Mouse (Mus musculus) central nervous system, embryonic 18 days (tissue): Measurements from ENCODE around the gene Flad1. TPM values are rescaled to one million over a fixed set of nuclear protein-coding genes. Genes with fewer than 3 reads are reported as not detected.

Source experiments
- polyA plus RNA-seq: library from polyadenylated mRNA; depleted of rRNA; stranded (reverse); fragments of >200 nt; gene quantifications from 2 replicates; pipeline ENCODE4 v1.2.3, GENCODE M21; 2012; rRNA removed

Gene Flad1
- 40.6 and 41.9 TPM in 2 replicates for polyA plus RNA-seq

DNA sequence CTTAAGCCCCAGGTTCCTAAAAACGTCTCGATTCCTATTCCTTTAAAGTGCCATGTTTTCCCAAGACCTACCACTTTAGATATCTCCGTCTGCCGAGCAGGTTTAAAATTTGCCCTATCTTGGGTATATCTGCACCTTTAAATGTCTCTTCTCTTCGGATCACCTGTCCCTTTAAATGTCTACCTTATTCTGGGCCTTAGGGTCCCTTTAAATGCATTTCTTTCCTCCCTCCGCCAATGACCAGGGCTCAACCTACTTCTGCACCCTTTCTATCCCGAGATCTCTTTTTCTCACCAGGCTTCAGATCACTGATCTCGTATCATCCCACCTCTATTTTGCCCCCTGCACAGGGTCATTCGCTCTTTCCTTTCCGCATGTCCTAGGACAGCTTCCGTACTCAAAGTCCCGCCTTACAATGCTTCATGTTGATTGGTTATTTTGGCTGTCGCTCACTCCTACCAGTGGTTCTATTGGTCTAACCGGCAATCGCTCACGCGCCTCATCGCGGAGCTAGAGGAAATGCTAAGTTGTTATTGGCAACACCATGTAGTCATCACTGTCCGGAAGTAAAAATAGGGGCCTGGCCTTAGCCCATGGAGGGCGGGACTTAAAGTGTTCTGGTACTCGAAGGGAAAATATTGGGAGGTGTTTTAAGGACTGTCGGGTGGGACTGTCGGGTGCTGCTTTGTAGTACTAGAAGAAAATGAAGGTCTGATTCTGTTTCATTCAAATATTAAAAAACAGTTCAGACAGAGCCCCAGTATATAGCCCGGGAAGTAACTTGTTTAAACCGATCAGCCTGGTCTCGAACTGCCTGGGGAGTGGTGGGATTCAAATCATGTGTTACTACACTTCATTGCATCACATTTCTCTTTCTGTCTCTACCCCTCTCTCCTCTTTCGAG is at the start of gene Flad1:
TSS of gene Flad1 (minus strand) at position 381 of the 904 bp plus-strand sequence.

DNA sequence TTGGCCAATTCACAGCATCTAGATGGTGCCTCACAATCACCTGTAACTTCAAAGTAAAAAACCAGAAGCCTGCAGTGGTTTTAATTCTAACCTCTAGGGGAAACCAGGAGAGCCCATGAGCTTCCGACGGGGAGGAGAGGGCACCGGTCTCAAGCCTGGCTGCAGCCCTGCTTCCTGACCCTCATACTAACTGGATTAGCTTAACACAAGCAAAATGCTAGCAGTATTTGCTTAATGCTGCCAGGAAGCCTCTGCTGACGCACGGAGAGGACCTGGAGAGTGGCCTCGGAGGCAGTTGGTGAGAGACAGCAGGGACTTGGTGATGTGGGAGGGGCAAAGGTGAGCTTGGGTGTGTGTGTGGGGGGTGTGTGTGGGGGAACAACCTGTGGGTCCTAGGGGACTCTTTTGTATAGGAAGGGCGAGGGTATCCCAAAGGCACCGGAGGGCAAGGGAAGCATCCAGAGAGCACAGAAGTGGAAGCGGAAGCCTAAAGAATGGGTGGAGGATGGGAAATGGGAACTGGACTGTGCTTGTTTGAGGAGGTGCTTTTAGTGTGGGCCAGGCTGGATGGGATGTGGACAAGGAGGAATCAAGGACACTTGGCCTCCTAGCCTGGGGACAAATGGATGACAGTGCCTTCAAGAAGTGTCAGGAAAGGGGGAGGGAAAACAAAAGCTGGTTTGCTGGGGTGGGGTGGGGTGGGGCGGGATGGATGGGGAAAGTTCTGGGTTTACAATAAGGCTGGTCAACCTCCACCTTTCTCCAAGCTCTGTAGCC is 42.9 kb upstream of the Flad1 start, which contains the start of gene Pmvk:
TSS of gene Pmvk (plus strand) at position 141 of the 777 bp plus-strand sequence.

GRCm38 (mm10) chr3:89436176-89437113 is 24.8 kb upstream of the Flad1 start, which contains the start of gene Pbxip1:
Gene Pbxip1 (plus strand): TSS chr3:89436706.

DNA sequence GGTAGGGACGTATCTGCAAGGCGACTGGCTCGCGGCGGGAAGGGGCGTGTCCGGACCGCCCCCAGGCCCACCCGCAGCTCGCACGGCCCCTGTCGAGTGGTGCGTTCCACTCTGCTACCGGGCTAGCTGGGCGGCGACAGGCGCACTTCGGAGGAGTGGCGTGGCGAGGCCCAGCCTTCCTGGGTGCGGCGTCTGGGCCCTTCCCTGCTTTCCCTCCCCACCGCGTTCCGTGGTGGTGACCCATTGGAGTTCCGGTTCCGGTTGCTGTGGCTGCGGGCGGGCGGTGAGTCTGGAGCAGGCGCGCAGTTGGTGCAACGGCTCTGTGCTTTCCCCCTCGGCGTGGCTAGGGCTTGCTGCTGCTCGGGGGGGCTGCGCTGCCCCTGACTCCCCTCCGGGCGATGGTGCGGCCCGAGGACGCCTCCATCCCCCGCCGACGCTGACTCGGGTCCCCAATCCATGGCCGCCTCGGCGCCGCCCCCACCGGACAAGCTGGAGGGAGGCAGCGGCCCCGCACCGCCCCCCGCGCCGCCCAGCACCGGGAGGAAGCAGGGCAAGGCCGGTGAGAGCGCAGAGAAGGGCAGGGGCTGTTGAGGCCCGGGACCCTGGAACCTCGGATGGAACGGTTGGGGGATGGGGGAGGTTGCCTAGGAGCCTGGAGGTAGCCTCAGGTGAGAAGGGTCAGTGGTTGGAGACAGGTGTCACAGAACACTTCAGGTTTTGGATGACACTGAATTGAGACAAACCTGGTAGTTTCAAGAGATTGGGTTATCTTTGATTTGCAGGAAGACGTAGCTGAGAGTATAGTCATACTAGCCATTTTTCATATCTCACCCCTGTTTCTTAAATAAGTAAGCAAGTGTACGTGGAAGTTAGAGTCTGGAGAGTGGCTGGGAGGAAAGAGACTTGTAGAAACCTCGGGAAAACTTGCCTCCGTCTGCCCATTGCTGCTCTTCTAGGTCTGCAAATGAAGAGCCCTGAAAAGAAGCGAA is 18.8 kb upstream of the Flad1 start, which contains the start of gene Pygo2:
TSS of gene Pygo2 (plus strand) at position 44 of the 989 bp plus-strand sequence.

DNA sequence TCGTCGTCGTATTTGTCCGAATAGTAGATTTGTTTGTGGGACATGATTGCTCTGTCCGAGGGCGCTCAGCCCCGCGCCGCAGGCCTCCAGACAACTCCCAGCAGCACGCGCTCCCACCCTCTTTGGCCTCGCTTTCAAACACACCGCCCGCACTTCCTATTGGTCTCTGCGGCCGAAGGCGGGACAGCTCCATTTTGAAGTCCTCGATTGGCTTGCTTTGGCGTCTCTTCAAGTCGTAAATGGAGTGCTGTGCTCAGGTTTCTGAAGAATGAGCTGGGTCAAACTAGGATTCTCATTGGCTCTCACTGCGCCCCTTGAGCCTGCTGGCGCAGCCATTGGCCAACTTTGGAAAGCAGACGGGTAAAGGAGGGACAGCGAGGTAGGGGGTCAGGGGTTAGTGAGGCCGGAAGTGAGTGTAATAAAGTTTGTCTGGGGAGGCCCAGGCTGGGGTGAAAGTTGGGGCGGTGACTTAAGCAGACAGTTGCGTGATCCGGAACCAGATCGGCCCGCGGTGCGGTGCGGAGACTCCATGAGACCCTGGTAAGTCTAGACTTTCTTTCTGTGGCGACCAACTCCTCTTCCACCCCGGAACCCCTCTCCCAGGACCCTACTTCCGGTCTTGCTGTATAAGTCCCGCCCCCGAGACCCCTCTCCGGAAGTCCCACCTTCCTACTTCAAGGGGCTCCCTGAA is 6.6 kb upstream of the Flad1 start, which contains the start of the genes Cks1b and Shc1:
TSS of gene Cks1b (minus strand) at position 214 of the 691 bp plus-strand sequence.
TSS of gene Shc1 (plus strand) at position 274 of the 691 bp plus-strand sequence.

DNA sequence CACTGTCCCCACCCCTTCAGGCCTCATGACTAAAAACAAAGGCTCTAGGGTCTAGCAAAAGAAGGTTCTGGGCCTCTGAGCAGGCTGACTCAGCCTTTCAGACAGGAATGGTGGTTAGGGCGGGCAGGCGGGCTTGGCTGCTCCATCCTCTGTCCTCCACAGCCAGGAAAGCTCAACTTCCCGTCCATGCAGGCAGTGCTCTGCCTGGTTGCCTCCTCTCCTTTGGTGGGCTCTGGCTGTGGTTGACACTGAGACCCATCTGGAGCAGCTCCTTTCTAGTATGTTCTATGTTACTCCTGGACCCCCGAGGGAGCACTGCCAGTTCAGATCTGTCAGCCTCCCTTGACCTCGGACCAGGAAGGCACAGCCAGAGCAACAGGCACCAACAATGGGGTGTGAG is 9.0 kb downstream of the Flad1 start, which contains the start of gene Lenep:
TSS of gene Lenep (minus strand) at position 101 of the 400 bp plus-strand sequence.

DNA sequence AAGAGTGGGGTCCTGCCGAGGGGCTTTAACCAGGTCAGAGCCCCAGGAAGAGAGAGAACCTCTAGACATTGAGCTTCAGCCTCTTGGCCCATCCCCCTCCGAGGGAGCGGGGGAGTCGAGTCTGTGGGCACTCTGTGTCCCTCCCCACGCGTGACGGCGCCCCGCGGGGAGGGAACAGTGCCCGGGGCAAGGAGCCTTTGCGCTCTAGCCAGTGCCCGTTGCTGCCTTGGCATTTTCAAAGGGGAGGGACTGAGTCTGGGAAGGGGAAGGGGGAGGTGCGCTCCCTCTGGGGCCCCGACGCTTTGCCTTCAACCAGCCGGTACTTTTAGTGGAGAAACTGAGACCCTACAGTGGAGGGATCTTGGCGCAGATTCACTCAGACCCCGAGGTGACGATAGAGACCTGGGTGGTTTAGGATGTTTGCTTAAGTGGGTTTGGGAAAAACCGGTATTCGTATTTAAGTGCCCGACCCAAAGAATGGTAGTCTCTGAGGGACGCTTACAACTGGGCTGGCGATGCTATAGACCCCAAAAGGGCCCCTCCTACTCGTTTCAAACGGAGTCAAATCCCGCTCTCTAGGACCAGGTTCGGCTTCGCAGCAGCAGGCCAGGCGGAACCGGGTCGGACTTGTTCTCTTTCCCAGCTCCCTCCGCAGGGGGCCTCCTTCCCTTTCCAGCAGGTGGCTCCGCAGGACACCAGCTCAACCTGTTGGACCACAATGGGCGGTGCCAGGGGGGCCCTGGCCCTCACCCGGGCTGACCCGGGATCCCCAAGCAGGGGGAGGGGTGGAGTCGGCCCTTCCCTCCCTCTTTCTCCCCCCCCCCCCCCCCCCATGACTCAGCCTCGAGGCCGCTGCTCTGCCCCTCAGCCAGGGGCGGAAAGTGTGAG is 17.4 kb downstream of the Flad1 start, which contains the start of gene Zbtb7b:
TSS of gene Zbtb7b (minus strand) at position 771 of the 888 bp plus-strand sequence.

DNA sequence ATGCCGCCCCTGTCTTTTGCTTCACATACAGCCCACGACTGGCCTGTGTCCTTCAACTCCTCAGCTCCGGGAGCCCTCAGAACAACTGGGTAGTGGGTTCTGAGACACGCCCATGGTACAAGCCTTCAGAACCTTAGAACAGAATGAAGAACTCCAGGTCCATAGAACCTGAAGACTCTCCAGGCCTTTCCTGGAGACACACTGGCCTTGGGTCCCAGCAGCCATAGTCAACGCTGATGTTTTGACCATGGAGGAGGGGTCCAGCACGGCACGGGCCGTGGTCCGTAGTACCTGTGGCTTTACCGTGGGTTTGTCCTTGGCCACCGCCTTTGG is 46.6 kb downstream of the Flad1 start, which contains the start of gene Dcst1:
TSS of gene Dcst1 (minus strand) at position 101 of the 333 bp plus-strand sequence.

GRCm38 (mm10) chr3:89361675-89362074 is 50.0 kb downstream of the Flad1 start, which contains the start of gene Dcst2:
Gene Dcst2 (plus strand): TSS chr3:89361975.

Other genes with a start within 250 kb of the Flad1 start
- 79.8 and 84.1 TPM in 2 replicates for gene Clk2, start 247.1 kb downstream of the Flad1 start, polyA plus RNA-seq
- gene Scamp3, start 234.4 kb downstream of the Flad1 start, polyA plus RNA-seq = 116 and 120 TPM in 2 replicates
- gene Fam189b, start 228.7 kb downstream of the Flad1 start, polyA plus RNA-seq = 67.2 and 68.9 TPM in 2 replicates
- 49.4 and 52.2 TPM in 2 replicates for gene Gba, start 208.9 kb downstream of the Flad1 start, polyA plus RNA-seq
- 223 and 225 TPM in 2 replicates for gene Thbs3, start 196.7 kb downstream of the Flad1 start, polyA plus RNA-seq
- gene Mtx1, start 184.8 kb downstream of the Flad1 start, polyA plus RNA-seq = 145 and 148 TPM in 2 replicates
- gene Muc1, start 182.8 kb downstream of the Flad1 start, polyA plus RNA-seq = 4.5 and 5.8 TPM in 2 replicates
- gene Krtcap2, start 165.9 kb downstream of the Flad1 start, polyA plus RNA-seq = 101 TPM in 2 replicates
- gene Trim46, start 165.6 kb downstream of the Flad1 start, polyA plus RNA-seq = 113 and 137 TPM in 2 replicates
- 140 and 171 TPM in 2 replicates for gene Dpm3, start 152.5 kb downstream of the Flad1 start, polyA plus RNA-seq
- gene Slc50a1, start 141.3 kb downstream of the Flad1 start, polyA plus RNA-seq = 53.7 and 53.8 TPM in 2 replicates
- gene Efna1, start 130.7 kb downstream of the Flad1 start, polyA plus RNA-seq = 7.8 and 8.6 TPM in 2 replicates
- 94.2 and 96.9 TPM in 2 replicates for gene Efna3, start 88.9 kb downstream of the Flad1 start, polyA plus RNA-seq
- 12.3 and 13.4 TPM in 2 replicates for gene Efna4, start 73.8 kb downstream of the Flad1 start, polyA plus RNA-seq
- 103 and 104 TPM in 2 replicates for gene Adam15, start 61.9 kb downstream of the Flad1 start, polyA plus RNA-seq
- gene Dcst2, start 49.9 kb downstream of the Flad1 start, polyA plus RNA-seq = 0.28 and 0.30 TPM in 2 replicates
- gene Dcst1, start 46.6 kb downstream of the Flad1 start, polyA plus RNA-seq = 0.07 and 0.17 TPM in 2 replicates
- 3.4 and 3.7 TPM in 2 replicates for gene Zbtb7b, start 17.1 kb downstream of the Flad1 start, polyA plus RNA-seq
- 3.1 and 3.7 TPM in 2 replicates for gene Lenep, start 9.1 kb downstream of the Flad1 start, polyA plus RNA-seq
- 57.5 and 61.0 TPM in 2 replicates for gene Cks1b, start 6.5 kb upstream of the Flad1 start, polyA plus RNA-seq
- 19.4 and 22.6 TPM in 2 replicates for gene Shc1, start 6.6 kb upstream of the Flad1 start, polyA plus RNA-seq
- 65.5 and 66.0 TPM in 2 replicates for gene Pygo2, start 18.3 kb upstream of the Flad1 start, polyA plus RNA-seq
- 10.4 and 13.0 TPM in 2 replicates for gene Pbxip1, start 24.8 kb upstream of the Flad1 start, polyA plus RNA-seq
- gene Pmvk, start 42.7 kb upstream of the Flad1 start, polyA plus RNA-seq = 110 and 117 TPM in 2 replicates
- 12.9 and 13.2 TPM in 2 replicates for gene Kcnn3, start 108.3 kb upstream of the Flad1 start, polyA plus RNA-seq